Mouse (Mus musculus) cortical plate, adult 2 months (tissue): ENCODE data around the gene Spaar.

Experiments
- CTCF ChIP-seq: fragments of 200-500 bp; IDR thresholded peaks from 2 replicates; pipeline ENCODE4 v1.5.1; 2011; ENCODE audit warnings: mild to moderate bottlenecking, control low read depth, low read length; ENCODE audit not compliant: insufficient read depth; ENCODE audit errors: extremely low read depth
- POLR2A ChIP-seq: fragments of 200-500 bp; IDR thresholded peaks from 2 replicates; pipeline ENCODE4 v1.6.1; 2011; ENCODE audit warnings: mild to moderate bottlenecking, low read length, control low read depth; ENCODE audit not compliant: insufficient read depth; ENCODE audit errors: extremely low read depth

DNA sequence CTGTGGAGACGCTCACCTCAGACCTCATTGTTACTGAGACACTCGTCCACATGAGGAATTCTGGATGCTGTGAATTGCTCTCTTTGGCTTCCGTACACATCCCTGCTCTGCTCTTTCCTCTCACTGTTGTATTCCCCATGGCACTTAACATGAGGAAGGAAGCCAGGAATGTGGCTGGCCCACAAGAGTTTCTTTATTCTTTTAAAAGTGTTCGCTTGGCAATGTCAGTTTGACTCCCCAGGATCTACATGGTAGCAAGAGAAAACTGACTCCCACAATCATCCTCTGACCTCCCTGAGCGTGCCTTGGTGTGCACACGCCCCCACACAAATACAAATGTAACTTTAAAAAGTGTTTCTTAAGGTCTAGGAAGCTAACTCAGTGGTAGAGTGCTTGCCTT, 41.8 kb downstream of the Spaar start:
- TF ChIP-seq CTCF (no peak), POLR2A (no peak)
